Mouse (Mus musculus): ENCODE measurements around the gene Aldh4a1. TPM values are rescaled to one million over a fixed set of nuclear protein-coding genes. Genes with fewer than 3 reads are reported as not detected.
A peak's percentile ranks its signal among the peaks of the same experiment; 100 is the strongest.

Aldh4a1 gene
- total and polyA plus RNA-seq, 2 experiments: 288 to 557 TPM

DNA sequence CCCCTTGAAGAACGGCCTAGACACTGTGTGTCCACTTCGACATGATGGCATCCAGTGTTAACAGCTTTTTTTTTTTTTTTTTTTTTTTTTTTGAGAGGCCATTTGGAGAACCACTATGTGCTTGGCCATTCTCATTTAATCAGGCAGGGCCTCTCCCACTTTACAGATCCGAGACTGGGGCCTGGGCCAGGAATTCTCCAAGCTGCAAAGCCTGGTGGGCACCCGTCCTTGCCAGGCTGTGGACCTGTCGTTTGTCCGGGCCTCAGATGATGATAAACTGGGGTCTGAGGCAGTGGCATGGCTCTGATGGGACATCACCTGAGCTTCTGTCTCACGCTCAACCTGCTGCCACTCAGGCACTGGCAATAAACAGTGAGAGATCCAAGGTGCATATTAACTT lies 29.8 kb upstream of the Aldh4a1 start:
- DNase-seq (ENCODE audit: extremely low read depth, low read depth, low spot score): no peak
- H3K79me2 ChIP-seq (ENCODE audit: control insufficient read depth, insufficient read depth, low read length): peaks cover 83% of the 10 kb centered on the region
- 78% methylated on average over 7 of the region's 7 CpGs for WGBS
- no peaks in the 10 kb centered on the region for H3K27me3 ChIP-seq (ENCODE audit: control insufficient read depth, insufficient read depth, low read length)
- H3K4me3 ChIP-seq (ENCODE audit: insufficient read depth, low read depth, low read length): no peak overlapping the region
- H3K27ac ChIP-seq (replicated peaks; ENCODE audit: insufficient read depth, low read depth, low read length): no peak overlapping the region
- TF ChIP-seq CTCF (IDR thresholded peaks at IDR 0.05; ENCODE audit: low read depth, low read length) (no peak), POLR2A (IDR thresholded peaks at IDR 0.05; ENCODE audit: extremely low read depth, insufficient read depth, low read length) (no peak)
- H3K9ac ChIP-seq (ENCODE audit: low read depth, low read length): no peak overlapping the region
- peaks cover 12% of the 10 kb centered on the region for H3K4me1 ChIP-seq (ENCODE audit: control insufficient read depth, insufficient read depth, low read length)
- H3K36me3 ChIP-seq (ENCODE audit: control insufficient read depth, insufficient read depth, low read length): no peaks in the 10 kb centered on the region

DNA sequence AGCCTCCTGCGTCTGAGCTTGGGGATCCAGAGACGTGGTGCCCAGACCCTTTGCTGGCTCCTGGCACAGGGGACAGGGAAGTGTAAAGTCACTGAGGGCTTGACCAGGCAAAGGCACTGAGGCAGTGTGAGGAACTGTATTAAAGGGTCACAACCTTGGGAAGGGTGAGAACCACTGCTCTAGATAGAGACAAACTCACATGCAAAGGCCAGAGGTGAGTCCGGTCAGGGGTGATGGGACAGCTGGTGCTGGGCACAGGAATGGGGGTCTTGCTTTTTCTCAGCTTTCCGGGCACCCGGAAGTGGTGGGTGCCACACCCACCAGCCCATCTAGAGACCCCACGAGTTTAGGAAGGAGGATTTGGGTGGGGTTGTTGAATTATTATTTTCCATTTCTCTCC lies 29.3 kb upstream of the Aldh4a1 start:
- peaks cover 80% of the 10 kb centered on the region for H3K79me2 ChIP-seq (ENCODE audit: control insufficient read depth, insufficient read depth, low read length)
- TF ChIP-seq CTCF (IDR thresholded peaks at IDR 0.05; ENCODE audit: low read depth, low read length): no peak
- no peak for TF ChIP-seq POLR2A (IDR thresholded peaks at IDR 0.05; ENCODE audit: extremely low read depth, insufficient read depth, low read length)
- H3K4me1 ChIP-seq (ENCODE audit: control insufficient read depth, insufficient read depth, low read length): peaks cover 12% of the 10 kb centered on the region
- no peak overlapping the region for H3K4me3 ChIP-seq (ENCODE audit: insufficient read depth, low read depth, low read length)
- WGBS: 72% methylated on average over 6 of the region's 6 CpGs
- H3K36me3 ChIP-seq (ENCODE audit: control insufficient read depth, insufficient read depth, low read length): no peaks in the 10 kb centered on the region
- no peak overlapping the region for H3K27ac ChIP-seq (replicated peaks; ENCODE audit: insufficient read depth, low read depth, low read length)
- no peak overlapping the region for H3K9ac ChIP-seq (ENCODE audit: low read depth, low read length)
- DNase-seq (ENCODE audit: extremely low read depth, low read depth, low spot score): no peak
- no peaks in the 10 kb centered on the region for H3K27me3 ChIP-seq (ENCODE audit: control insufficient read depth, insufficient read depth, low read length)

DNA sequence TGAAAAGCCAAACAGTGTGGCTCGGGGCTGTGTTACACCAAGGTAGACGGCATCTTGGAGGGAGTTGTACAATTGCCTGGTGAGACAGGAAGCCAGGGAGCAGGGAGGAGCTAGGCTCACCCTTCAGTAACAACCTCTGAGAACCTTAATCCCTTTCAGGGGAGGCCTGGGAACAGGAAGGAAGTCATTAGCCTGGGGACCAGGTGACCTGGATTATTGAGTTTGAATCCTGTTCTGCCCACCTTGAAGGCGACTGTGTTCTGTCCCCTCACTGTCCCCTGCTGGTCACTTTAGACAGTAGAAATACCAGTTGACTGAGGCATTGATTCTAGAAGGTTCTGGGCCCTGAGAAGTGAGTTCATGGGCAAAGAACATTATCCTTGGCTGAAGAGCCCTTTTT lies 28.6 kb upstream of the Aldh4a1 start:
- Histone ChIP-seq H3K27ac (replicated peaks; ENCODE audit: insufficient read depth, low read depth, low read length) (no peak overlapping the region), H3K9ac (ENCODE audit: low read depth, low read length) (no peak overlapping the region), H3K27me3 (ENCODE audit: control insufficient read depth, insufficient read depth, low read length) (no peaks in the 10 kb centered on the region), H3K4me3 (ENCODE audit: insufficient read depth, low read depth, low read length) (no peak overlapping the region), H3K79me2 (ENCODE audit: control insufficient read depth, insufficient read depth, low read length) (peaks cover 80% of the 10 kb centered on the region), H3K36me3 (ENCODE audit: control insufficient read depth, insufficient read depth, low read length) (no peaks in the 10 kb centered on the region), H3K4me1 (ENCODE audit: control insufficient read depth, insufficient read depth, low read length) (peaks cover 13% of the 10 kb centered on the region)
- TF ChIP-seq CTCF (IDR thresholded peaks at IDR 0.05; ENCODE audit: low read depth, low read length): peak; percentile 33; the same call in 1 of the 2 replicates
- TF ChIP-seq POLR2A (IDR thresholded peaks at IDR 0.05; ENCODE audit: extremely low read depth, insufficient read depth, low read length): no peak
- WGBS: 64% methylated on average over 3 of the region's 3 CpGs
- peak; percentile 45 for DNase-seq (ENCODE audit: extremely low read depth, low read depth, low spot score)

DNA sequence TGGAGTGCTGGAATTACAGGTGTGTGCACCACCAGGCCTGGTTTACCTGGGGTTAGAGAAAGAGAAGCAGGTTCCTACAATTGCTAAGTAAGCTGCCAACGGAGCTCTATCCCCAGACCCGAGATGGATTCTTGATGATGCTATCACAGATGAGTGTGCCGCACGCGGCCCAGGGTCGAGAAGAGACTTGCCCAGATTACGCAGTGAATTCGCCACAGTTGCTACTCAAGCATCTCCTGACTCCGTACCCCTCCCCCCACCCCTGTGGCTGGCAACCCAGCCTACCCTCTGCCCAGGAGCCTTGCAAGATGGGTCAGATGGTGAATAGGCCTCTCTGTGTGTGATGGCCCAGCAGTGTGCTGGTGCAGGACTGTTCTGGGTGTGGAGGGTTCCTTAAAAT lies 26.0 kb upstream of the Aldh4a1 start:
- Histone ChIP-seq H3K27me3 (ENCODE audit: control insufficient read depth, insufficient read depth, low read length) (no peaks in the 10 kb centered on the region), H3K36me3 (ENCODE audit: control insufficient read depth, insufficient read depth, low read length) (no peaks in the 10 kb centered on the region), H3K9ac (ENCODE audit: low read depth, low read length) (no peak overlapping the region), H3K79me2 (ENCODE audit: control insufficient read depth, insufficient read depth, low read length) (peaks cover 67% of the 10 kb centered on the region), H3K4me1 (ENCODE audit: control insufficient read depth, insufficient read depth, low read length) (peaks cover 20% of the 10 kb centered on the region), H3K4me3 (ENCODE audit: insufficient read depth, low read depth, low read length) (no peak overlapping the region), H3K27ac (replicated peaks; ENCODE audit: insufficient read depth, low read depth, low read length) (no peak overlapping the region)
- WGBS: 77% methylated on average over 9 of the region's 9 CpGs
- no peak for TF ChIP-seq CTCF (IDR thresholded peaks at IDR 0.05; ENCODE audit: low read depth, low read length)
- no peak for TF ChIP-seq POLR2A (IDR thresholded peaks at IDR 0.05; ENCODE audit: extremely low read depth, insufficient read depth, low read length)
- no peak for DNase-seq (ENCODE audit: extremely low read depth, low read depth, low spot score)

DNA sequence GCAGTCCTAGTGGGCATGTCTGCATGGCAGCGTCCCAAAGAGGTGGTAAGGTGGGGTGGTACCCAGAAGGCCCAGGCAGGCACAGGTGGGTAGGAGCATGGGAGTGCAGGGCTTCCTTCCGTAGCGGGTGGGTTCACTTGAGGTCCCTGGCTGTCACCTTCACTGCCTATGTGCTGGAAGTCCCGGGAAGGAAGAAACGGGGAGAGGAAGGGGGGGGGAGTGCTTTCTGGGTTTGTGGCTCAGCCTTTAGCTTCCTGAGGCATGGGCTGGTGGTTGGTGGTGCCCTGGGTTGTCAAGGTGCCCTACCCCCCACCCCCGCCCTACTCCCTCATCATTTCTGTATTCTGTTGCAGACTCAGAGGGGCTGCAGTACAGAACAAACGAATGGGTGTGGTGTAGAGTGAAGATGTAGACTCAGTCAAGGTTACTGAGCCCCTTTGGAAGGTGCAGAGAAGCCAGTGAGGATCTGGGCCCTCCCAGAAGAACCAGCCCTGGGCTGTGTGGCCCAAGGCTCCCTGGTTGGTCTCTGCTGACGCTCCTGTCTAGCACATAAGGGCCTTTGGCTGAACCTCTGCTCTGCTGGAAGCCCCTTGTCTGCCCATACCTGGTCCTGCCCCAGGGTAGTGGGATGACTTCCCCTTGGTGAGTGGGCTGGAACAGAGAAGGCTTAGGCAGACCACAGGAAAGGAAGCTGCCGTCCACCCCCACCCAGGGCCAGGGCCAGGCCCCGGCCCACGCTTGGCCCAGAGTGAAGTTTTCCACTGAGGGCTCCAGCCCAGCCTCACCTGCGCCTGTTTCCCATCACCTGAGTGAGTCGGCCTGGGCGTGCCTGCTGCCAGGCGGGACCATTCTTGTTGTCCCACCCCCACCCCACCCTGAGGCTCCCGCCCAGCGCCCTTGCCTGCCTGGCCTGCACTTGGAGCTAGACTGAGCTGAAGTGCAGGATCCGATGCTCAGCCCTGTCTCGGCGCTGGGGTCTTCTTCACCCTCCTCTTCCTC lies 25.1 kb upstream of the Aldh4a1 start:
- no peaks in the 10 kb centered on the region for H3K27me3 ChIP-seq (ENCODE audit: control insufficient read depth, insufficient read depth, low read length)
- no peaks in the 10 kb centered on the region for H3K36me3 ChIP-seq (ENCODE audit: control insufficient read depth, insufficient read depth, low read length)
- peak overlapping the region; percentile 62 for H3K27ac ChIP-seq (replicated peaks; ENCODE audit: insufficient read depth, low read depth, low read length)
- H3K4me3 ChIP-seq (ENCODE audit: insufficient read depth, low read depth, low read length): no peak overlapping the region
- peaks cover 27% of the 10 kb centered on the region for H3K4me1 ChIP-seq (ENCODE audit: control insufficient read depth, insufficient read depth, low read length)
- H3K9ac ChIP-seq (ENCODE audit: low read depth, low read length): no peak overlapping the region
- no peak for DNase-seq (ENCODE audit: extremely low read depth, low read depth, low spot score)
- 69% methylated on average over 20 of the region's 20 CpGs for WGBS
- peaks cover 62% of the 10 kb centered on the region for H3K79me2 ChIP-seq (ENCODE audit: control insufficient read depth, insufficient read depth, low read length)
- TF ChIP-seq CTCF (IDR thresholded peaks at IDR 0.05; ENCODE audit: low read depth, low read length) (no peak), POLR2A (IDR thresholded peaks at IDR 0.05; ENCODE audit: extremely low read depth, insufficient read depth, low read length) (no peak)

DNA sequence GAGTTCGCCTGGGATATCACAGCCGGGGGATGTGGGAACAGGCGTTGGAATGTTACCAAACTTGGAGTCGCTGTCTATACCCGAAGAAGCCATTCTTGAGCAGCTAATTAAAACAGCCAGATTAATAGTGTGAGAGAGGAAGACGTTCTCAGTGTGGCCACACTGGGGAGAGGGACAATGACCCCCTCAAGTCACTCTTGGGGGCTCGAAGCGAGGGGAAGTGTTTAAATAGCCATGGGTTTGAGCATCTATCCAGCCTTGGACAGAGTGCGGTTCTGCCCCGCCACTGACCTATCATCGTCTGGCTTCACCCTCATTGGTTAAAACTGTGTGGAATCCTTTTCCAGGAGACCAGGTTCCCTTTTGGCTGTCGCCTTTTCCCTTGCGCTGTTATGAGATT lies 24.3 kb upstream of the Aldh4a1 start:
- Histone ChIP-seq H3K9ac (ENCODE audit: low read depth, low read length) (no peak overlapping the region; the same call in 1 of the 2 replicates), H3K79me2 (ENCODE audit: control insufficient read depth, insufficient read depth, low read length) (peaks cover 55% of the 10 kb centered on the region), H3K4me1 (ENCODE audit: control insufficient read depth, insufficient read depth, low read length) (peaks cover 27% of the 10 kb centered on the region), H3K36me3 (ENCODE audit: control insufficient read depth, insufficient read depth, low read length) (no peaks in the 10 kb centered on the region), H3K27ac (replicated peaks; ENCODE audit: insufficient read depth, low read depth, low read length) (peak overlapping the region; percentile 62), H3K4me3 (ENCODE audit: insufficient read depth, low read depth, low read length) (no peak overlapping the region), H3K27me3 (ENCODE audit: control insufficient read depth, insufficient read depth, low read length) (no peaks in the 10 kb centered on the region)
- WGBS: 59% methylated on average over 13 of the region's 13 CpGs
- TF ChIP-seq CTCF (IDR thresholded peaks at IDR 0.05; ENCODE audit: low read depth, low read length): no peak
- TF ChIP-seq POLR2A (IDR thresholded peaks at IDR 0.05; ENCODE audit: extremely low read depth, insufficient read depth, low read length): no peak
- no peak for DNase-seq (ENCODE audit: extremely low read depth, low read depth, low spot score)
